Mouse (Mus musculus) ES-Bruce4 (cell line): ENCODE measurements around the gene Acer3.

Experiments
- CTCF ChIP-seq: IDR thresholded peaks from one replicate; pipeline ENCODE4 v1.8.1; 2011; ENCODE audit warnings: low read depth, low read length
- EP300 ChIP-seq: IDR thresholded peaks from 2 replicates; pipeline ENCODE4 v1.6.1; 2011; ENCODE audit warnings: low read depth, low read length; ENCODE audit not compliant: insufficient read depth
- POLR2A ChIP-seq: IDR thresholded peaks from one replicate; pipeline ENCODE4 v1.8.1; 2011; ENCODE audit warnings: low read length; ENCODE audit not compliant: insufficient read depth

- no peak for TF ChIP-seq CTCF
- TF ChIP-seq POLR2A: no peak
- TF ChIP-seq EP300: no peak
Observed at GRCm38 (mm10) chr7:98199381-98199780, 121.6 kb downstream of the Acer3 start, which contains the start of gene B3gnt6.
